Mouse (Mus musculus) left cerebral cortex, postnatal 4 days (tissue): ENCODE data around the gene Nphp3. TPM values are rescaled to one million over a fixed set of nuclear protein-coding genes. Genes with fewer than 3 reads are reported as not detected.
A peak's percentile ranks its signal among the peaks of the same experiment; 100 is the strongest.

Experiments
- DNase-seq: peaks from one replicate; pipeline ENCODE4 v3.0.0-alpha.2; 2022
- intact Hi-C: fragments of 180-260 bp; cut with DNase I; formaldehyde crosslinking; loops from one replicate; pipeline ENCODE4 v1.15.1; 2025
- total RNA-seq, 2 experiments: library from RNA; stranded (reverse); gene quantifications; 2 replicates each; pipeline ENCODE4 v1.2.3; 2021

The Nphp3 gene
- 10 to 100 TPM in 1 of 2 experiments, 1 to 10 TPM in 1; 8.9 to 10.0 TPM for total RNA-seq

DNA sequence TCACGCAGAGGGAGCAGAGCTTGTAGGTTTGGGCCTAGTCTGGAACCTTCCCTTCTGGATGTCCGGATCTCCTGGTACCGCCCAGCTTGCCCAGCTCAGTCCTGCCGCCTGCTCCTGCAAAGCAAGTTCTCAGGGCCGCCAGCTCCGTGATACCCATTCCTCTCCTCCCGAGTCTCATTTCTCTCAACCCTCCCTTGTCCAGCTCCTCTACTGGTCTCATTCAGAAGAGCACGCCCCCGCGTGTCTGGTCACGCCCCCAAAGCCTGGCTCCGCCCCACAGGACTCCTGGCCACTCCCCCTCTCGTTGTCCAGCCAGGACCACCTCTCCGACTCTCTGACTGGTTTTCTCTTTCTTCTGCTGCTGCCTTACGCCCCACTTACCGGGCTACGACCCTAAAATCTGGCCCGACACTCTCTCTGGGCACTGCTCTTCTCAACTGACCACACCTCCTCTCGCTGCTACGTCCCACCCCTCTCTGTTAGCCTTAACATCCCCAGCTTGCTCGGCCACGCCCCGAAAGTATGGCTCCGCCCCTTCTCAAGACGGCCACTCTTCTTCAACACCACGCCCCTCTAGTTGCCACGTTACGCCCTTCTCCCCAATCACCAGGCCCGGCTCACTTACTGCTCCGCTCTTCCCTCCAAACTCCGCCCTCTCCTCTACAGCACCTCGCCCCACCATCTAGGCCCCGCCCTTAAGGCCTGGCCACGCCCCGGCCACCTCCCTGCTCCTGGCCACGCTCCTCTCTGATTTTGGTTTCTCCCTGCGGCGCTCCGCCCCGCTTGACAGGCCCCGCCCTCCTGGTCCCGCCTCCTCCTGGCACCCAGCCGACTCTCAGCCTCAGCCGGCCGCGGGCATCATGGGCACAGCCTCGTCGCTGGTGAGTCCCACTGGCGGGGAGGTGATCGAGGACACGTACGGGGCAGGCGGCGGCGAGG lies at the start of gene Nphp3:
Nphp3 (plus strand) TSS at position 624 of the 939 bp plus-strand sequence.
- DNase-seq = peak; percentile 100
- intact Hi-C loops = no loop called here

- DNase-seq = no peak
- intact Hi-C loops = no loop called here
Measured at GRCm38 (mm10) chr9:103958722-103959121, 43.6 kb upstream of the Nphp3 start.

DNA sequence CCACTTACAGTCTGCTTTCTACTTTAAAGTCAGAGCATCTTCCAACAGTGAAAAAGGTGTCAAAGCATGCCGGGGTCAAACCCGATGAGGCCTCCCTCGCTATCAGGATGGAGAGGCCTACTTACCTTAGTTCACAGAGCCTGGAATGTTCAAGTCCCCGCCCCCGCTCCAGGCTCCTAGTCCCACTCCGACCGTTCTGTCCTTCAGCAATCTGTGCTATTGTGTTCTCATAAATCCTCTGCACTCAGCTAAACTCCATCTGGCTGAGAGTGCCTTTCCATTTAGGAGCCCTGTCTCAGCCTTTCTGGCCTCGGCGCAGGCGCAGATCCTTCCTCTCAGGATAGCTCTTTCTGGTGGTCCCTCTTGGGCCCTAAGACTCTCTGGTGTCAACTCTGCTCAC lies 42.4 kb upstream of the Nphp3 start:
- intact Hi-C loops = no loop called here
- DNase-seq = no peak

DNA sequence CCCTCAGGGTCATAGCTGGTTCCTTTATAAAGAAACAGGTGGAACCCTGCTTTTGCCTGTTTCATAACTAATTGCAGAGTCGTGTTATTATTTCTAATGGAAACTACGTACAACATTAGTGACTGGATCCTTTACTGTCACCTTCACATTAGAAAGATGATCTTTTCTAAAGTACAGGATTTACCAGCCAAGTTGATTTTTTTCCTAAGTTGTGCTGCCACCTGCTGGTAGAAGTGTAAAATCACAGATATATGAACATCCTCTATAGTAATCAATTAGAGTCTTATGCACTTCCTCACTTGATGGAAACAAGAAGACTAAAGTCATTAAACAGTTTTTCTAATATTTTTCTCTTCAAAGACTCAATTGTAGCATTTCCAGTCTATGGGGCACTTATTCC lies 5.8 kb upstream of the Nphp3 start:
- peak; percentile 49 for DNase-seq
- intact Hi-C loops = loop anchor here (5.0 kb wide), 2 partner anchors 239 to 364 kb away; no protein-coding TSS in a partner anchor

- intact Hi-C loops = no loop called here
- DNase-seq = no peak
Measured at GRCm38 (mm10) chr9:104000601-104001000, 1.7 kb upstream of the Nphp3 start.

GRCm38 (mm10) chr9:104002913-104003330 lies 578 bp downstream of the Nphp3 start:
- intact Hi-C loops = no loop called here
- DNase-seq = peak; percentile 76

- no peak for DNase-seq
- intact Hi-C loops = no loop called here
Measured at GRCm38 (mm10) chr9:104014526-104014925, 12.2 kb downstream of the Nphp3 start.

DNA sequence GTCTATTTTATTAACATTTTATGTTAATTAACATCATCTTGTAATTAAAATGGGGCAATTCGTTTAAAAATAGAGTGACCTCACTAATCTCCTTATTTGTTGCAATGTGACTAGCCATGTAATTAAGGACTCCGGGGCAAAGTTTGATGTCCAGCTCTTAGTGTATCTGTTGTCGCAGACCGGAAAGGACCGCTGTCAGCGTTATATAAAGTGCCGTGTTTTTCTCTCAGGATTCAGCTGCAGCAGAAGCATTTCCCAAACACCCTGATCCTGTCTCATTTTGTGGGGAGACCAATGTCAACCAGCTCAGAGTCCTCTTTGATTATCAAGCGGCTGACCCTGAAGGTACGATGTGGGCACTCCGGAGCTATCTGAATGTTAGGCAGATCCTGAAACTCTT lies 18.7 kb downstream of the Nphp3 start:
- DNase-seq = no peak
- intact Hi-C loops = no loop called here

DNA sequence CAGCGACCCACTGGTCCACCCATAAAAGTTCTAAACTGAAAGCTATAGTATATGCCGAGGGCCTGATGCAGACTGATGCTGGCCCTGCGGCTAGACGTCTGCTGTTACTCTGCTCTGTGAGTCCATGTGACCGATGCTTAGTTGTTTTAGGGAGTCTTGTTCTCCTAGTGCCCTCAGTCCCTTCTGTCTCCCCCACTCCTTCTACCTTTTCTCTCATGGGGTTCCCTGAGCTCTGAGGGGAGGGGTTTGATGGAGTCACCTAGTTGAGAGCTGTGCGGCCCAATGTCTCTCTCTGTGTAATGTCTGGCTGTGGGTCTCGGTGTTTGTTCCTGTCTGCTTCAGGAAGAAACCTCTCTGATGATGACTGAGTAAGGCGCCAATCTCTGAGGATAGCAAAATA lies 24.8 kb downstream of the Nphp3 start:
- DNase-seq = no peak
- intact Hi-C loops = no loop called here

DNA sequence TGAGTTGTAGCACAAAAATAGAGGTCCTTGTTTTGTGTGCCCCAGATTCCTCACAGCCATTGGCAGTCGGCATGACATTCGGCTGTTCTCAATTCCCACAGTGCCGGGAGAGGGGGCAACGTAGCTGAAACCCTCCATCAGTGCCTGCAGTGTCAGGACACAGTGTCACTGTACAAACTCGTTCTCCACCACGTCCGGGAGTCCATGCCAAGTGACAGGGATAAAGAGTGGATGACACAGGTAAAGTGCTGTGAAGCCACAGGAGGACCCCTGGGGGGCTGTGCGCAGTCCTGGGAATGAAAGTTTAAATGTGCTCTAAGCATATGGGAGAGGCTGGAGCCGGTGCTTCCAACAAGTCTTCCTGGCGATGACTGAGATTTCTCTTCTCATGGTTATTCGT lies 27.5 kb downstream of the Nphp3 start:
- intact Hi-C loops = no loop called here

DNA sequence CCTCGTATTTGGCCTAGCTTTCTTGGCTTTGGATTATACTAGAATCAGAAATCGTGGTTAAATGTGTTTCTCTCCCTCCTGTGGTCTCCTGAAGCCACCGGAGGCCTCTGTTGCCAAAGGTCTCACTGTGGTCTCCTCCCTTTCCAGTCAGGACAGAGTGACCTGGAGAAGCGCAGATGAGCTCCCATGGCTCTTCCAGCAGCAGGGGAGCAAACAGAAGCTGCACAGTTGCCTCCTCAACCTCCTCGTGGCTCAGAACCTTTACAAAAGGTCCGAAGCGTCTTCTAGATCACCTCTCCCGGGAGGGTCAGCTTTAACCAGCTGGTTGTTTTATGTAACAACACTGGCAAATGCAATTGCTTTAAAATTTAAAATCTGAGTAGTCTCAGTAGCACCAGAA lies 31.9 kb downstream of the Nphp3 start:
- no peak for DNase-seq
- intact Hi-C loops = no loop called here

More for the DNA sequence above, 27.5 kb downstream of the Nphp3 start:
- DNase-seq = no peak

DNA sequence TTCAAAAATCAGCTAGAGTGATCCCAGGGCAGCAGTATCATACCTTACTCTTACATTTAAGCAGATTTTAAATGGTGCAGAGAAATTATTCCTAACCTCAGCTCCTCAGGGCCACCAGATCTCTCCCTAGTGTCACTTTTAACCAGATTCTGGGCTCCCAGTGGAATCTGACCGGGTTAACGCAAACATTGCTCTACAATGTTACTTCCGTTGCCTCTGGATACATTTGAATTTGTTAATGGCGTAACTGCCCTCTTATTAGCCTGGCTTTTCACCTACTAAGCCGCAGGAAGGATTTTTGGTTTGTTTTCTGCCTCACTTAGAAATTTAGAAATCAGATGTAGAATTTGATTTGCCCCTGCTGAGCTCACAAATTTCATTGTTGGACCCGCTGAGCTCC lies 32.4 kb downstream of the Nphp3 start:
- intact Hi-C loops = no loop called here

DNA sequence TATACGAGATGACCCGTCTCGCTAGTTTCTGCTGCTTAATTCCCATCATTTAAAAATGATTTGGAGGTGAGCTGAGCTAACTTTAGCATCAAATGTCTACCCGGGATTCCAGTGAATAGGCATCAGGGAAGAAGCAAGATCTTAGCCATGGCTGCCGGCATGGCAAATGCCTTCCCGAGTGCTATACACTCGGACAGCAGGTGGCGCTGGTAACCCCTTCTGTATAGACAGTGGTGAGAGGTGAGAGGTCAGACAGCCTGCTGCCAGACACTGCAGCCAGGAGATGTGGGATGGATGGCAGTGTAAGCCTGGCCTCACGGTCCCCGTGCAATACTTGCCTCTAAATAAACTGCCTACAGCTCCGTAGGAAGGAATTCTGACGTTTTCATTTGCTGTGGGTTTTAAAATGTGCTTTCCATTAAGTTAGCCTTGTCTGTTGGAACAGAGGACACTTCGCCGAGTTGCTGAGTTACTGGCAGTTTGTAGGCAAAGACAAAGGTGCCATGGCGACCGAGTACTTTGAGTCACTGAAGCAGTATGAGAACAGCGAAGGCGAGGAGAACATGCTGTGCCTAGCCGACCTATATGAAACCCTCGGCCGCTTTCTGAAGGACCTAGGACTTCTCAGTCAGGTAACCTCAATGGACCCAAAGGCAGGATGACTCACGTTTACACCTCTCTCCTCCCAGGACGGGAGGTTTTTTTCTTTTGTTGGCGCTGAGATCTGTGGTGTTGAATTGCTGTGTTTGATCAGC lies 33.1 kb downstream of the Nphp3 start:
- peak; percentile 82 for DNase-seq
- intact Hi-C loops = no loop called here

More for the DNA sequence above, 32.4 kb downstream of the Nphp3 start:
- no peak for DNase-seq

DNA sequence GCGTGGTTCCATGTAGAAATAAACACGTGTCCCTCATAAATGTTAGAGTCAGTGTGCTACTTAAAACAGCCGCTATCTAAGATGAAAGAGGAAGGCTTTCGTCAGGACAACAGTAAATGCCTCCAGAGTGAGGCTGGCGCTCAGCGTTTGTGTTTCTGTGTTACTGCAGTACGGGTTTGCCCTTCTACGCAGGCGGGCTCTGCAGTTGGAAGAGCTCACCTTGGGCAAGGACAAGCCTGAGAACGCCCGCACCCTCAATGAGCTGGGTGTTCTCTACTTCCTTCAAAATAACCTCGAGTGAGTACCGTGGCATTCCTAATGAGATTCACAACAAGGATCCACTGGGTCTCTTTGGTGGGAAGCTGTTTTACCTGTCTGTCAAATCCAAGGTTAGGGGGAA lies 35.9 kb downstream of the Nphp3 start:
- intact Hi-C loops = no loop called here

GRCm38 (mm10) chr9:104039031-104039695 lies 36.8 kb downstream of the Nphp3 start:
- intact Hi-C loops = no loop called here
- no peak for DNase-seq

More for the DNA sequence above, 35.9 kb downstream of the Nphp3 start:
- DNase-seq = no peak

DNA sequence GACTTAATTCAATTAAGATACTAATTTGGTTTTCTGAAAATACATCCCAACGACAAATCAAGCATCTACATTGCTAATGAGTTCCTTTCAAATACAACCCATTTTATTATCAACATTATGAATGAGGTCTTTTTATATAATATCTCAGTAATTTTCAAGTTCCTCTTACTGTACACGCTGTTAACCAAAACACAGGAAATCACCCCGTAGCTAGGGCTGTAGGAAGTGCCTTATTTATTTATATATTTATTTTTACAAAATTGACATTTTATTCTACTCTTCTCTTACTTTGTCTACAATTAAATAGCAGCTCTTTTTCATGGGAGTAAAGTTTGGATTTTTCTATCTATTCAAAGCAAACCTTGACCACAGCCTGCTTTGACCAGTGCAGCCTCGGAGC lies 37.4 kb downstream of the Nphp3 start:
- no peak for DNase-seq
- intact Hi-C loops = no loop called here

GRCm38 (mm10) chr9:104040362-104040761 lies 38.0 kb downstream of the Nphp3 start, which contains the start of gene Gm28305:
TSS of gene Gm28305 (plus strand) at chr9:104040662.
- intact Hi-C loops = no loop called here
- no peak for DNase-seq

GRCm38 (mm10) chr9:104043676-104044075 lies 41.3 kb downstream of the Nphp3 start:
- DNase-seq = no peak
- intact Hi-C loops = no loop called here

GRCm38 (mm10) chr9:104051028-104051427 lies 48.7 kb downstream of the Nphp3 start:
- no peak for DNase-seq
- intact Hi-C loops = loop anchor here (10.0 kb wide), 1 partner anchor 114 kb away; no protein-coding TSS in a partner anchor

- DNase-seq = peak; percentile 76
- intact Hi-C loops = no loop called here
Measured at GRCm38 (mm10) chr9:104062430-104063243, 60.3 kb downstream of the Nphp3 start, which contains the start of gene Uba5. TSS of gene Uba5 (minus strand) at chr9:104063134.
